Mouse (Mus musculus) lung, adult 2 months (tissue): Measurements from ENCODE around the gene Far1.

Source experiments
- CTCF ChIP-seq: fragments of 200-500 bp; IDR thresholded peaks from 2 replicates; pipeline ENCODE4 v1.5.1; 2011; ENCODE audit warnings: mild to moderate bottlenecking, low read length, control low read depth; ENCODE audit not compliant: insufficient read depth
- POLR2A ChIP-seq: fragments of 200-500 bp; IDR thresholded peaks from 2 replicates; pipeline ENCODE4 v1.6.1; 2011; ENCODE audit warnings: low read depth, mild to moderate bottlenecking, control low read depth, low read length, borderline replicate concordance; ENCODE audit errors: extremely low read depth

DNA sequence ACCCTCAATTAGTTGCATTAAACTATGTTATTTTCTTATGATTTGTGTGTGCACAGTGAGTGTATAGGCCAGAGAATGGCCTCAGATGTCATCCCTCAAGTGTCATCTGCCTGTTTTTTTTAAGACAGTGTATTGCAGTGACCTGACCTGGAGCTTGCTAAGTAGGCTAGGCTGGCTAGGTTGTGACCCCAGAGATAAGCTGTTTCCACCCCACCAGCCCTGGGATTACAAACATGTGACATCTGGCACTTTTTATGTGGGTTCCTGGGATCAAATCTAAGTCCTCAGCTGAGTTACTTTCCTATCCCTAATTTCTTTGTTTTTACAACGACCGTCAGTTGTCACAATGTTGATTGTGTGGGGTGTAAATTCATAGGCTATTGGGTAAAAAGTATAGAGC lies 17.8 kb upstream of the Far1 start:
- TF ChIP-seq CTCF (no peak), POLR2A (no peak)
